Mouse (Mus musculus): Measurements from ENCODE around the gene Slc16a4. TPM values are rescaled to one million over a fixed set of nuclear protein-coding genes. Genes with fewer than 3 reads are reported as not detected.

Gene Slc16a4
- 4.0 and 7.2 TPM in 2 replicates for polyA plus RNA-seq (2015; fragmentation: Nextera tagmentation; extraction: Ambion mirVana)

DNA sequence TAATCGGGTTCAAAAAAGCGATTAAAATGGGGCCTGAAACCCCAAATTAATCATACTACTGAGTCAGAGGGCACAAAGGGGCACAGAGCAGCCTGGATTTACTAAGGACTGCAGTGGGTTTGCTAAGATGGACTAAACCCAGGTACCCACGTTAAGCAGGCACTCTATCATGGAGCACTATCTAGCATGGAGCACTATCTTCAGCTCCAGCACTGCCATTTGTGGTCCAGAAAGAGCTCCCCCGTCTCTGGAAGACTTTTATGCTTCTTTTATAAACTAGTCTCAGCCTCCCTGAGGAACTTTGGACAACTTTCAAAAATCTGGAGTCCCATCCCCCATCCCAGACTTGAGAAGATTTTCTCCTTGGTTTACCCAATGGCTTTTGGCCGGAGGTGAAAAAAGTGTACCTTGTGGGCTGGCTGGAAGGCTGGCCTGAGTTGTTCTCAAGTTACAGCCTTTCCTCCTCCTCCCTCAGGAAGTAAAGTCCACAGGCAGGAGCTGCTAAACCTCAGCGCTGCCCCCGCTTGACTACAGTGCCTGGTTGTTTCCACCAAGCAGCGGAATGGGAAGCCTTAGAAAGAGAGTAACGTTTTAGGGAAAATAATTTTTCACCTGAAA lies at the start of gene Slc16a4:
TSS of gene Slc16a4 (plus strand) at position 467 of the 618 bp plus-strand sequence.

GRCm38 (mm10) chr3:107278479-107279269 lies 12.4 kb upstream of the Slc16a4 start, which contains the start of gene Lamtor5:
TSS of gene Lamtor5 (plus strand) at chr3:107278858.

GRCm38 (mm10) chr3:107333381-107334201 lies 42.6 kb downstream of the Slc16a4 start, which contains the start of gene Rbm15:
TSS of gene Rbm15 (minus strand) at chr3:107333673.

Other genes starting within 250 kb of the Slc16a4 start
- 0.04 and 0.07 TPM in 2 replicates for gene Kcna2, start 190.1 kb upstream of the Slc16a4 start, polyA plus RNA-seq (2015; fragmentation: Nextera tagmentation; extraction: Ambion mirVana)
- gene Kcna10, start 108.2 kb upstream of the Slc16a4 start, polyA plus RNA-seq (2015; fragmentation: Nextera tagmentation; extraction: Ambion mirVana), result not detected in 2 replicates
- 5.4 and 7.9 TPM in 2 replicates for gene Cym, start 69.5 kb upstream of the Slc16a4 start, polyA plus RNA-seq (2015; fragmentation: Nextera tagmentation; extraction: Ambion mirVana)
- not detected in 2 replicates for gene A630076J17Rik, start 60.6 kb upstream of the Slc16a4 start, polyA plus RNA-seq (2015; fragmentation: Nextera tagmentation; extraction: Ambion mirVana)
- not detected in 2 replicates for gene Prok1, start 51.5 kb upstream of the Slc16a4 start, polyA plus RNA-seq (2015; fragmentation: Nextera tagmentation; extraction: Ambion mirVana)
- 179 and 209 TPM in 2 replicates for gene Lamtor5, start 12.4 kb upstream of the Slc16a4 start, polyA plus RNA-seq (2015; fragmentation: Nextera tagmentation; extraction: Ambion mirVana)
- 6.3 and 7.5 TPM in 2 replicates for gene Rbm15, start 42.4 kb downstream of the Slc16a4 start, polyA plus RNA-seq (2015; fragmentation: Nextera tagmentation; extraction: Ambion mirVana)
- 0.10 TPM in 1 of 2 replicates, not detected in the other for gene Kcnc4, start 168.3 kb downstream of the Slc16a4 start, polyA plus RNA-seq (2015; fragmentation: Nextera tagmentation; extraction: Ambion mirVana)
- 4.1 and 4.4 TPM in 2 replicates for gene Slc6a17, start 226.8 kb downstream of the Slc16a4 start, polyA plus RNA-seq (2015; fragmentation: Nextera tagmentation; extraction: Ambion mirVana)

All from urinary bladder, postnatal 0 days (tissue).